Mouse (Mus musculus) liver, adult 2 months (tissue): ENCODE results near the gene Fut8. TPM values are rescaled to one million over a fixed set of nuclear protein-coding genes. Genes with fewer than 3 reads are reported as not detected.
A peak's percentile ranks its signal among the peaks of the same experiment; 100 is the strongest.

Source experiments
- DNase-seq: peaks from one replicate; pipeline ENCODE4 v3.0.0-alpha.2; 2011; ENCODE audit warnings: low read depth, low spot score; ENCODE audit errors: extremely low read depth
- H3K27ac ChIP-seq: fragments of 200-500 bp; replicated peaks from 2 replicates; pipeline ENCODE4 v1.5.1; 2012; ENCODE audit warnings: low read depth, mild to moderate bottlenecking, control low read depth, inconsistent platforms, low read length; ENCODE audit not compliant: insufficient read depth
- H3K27me3 ChIP-seq: fragments of 200-500 bp; 2 replicates; pipeline ENCODE4 v1.6.1; 2012; ENCODE audit warnings: mild to moderate bottlenecking, moderate library complexity, low read length, inconsistent platforms; ENCODE audit not compliant: control insufficient read depth, insufficient read depth
- H3K36me3 ChIP-seq: fragments of 200-500 bp; 2 replicates; pipeline ENCODE4 v1.6.1; 2012; ENCODE audit warnings: low read length, inconsistent platforms; ENCODE audit not compliant: control insufficient read depth, insufficient read depth
- H3K4me1 ChIP-seq: fragments of 200-500 bp; 2 replicates; pipeline ENCODE4 v1.6.1; 2011; ENCODE audit warnings: low read length; ENCODE audit not compliant: control insufficient read depth, insufficient read depth
- H3K4me3 ChIP-seq: fragments of 200-500 bp; 2 replicates; pipeline ENCODE4 v1.5.1; 2011; ENCODE audit warnings: low read depth, mild to moderate bottlenecking, control low read depth, low read length, moderate library complexity; ENCODE audit not compliant: insufficient read depth
- H3K79me2 ChIP-seq: fragments of 200-500 bp; 2 replicates; pipeline ENCODE4 v1.6.1; 2012; ENCODE audit warnings: inconsistent platforms, mild to moderate bottlenecking, low read length, moderate library complexity; ENCODE audit not compliant: control insufficient read depth, insufficient read depth
- H3K9ac ChIP-seq: fragments of 200-500 bp; 2 replicates; pipeline ENCODE4 v1.6.1; 2012; ENCODE audit warnings: low read depth, mild to moderate bottlenecking, control low read depth, inconsistent platforms, low read length
- CTCF ChIP-seq: fragments of 200-500 bp; IDR thresholded peaks from 2 replicates; pipeline ENCODE4 v1.5.1; 2011; ENCODE audit warnings: low read depth, low read length, control low read depth
- POLR2A ChIP-seq: fragments of 200-500 bp; IDR thresholded peaks from 2 replicates; pipeline ENCODE4 v1.6.1; 2011; ENCODE audit warnings: low read length, control low read depth; ENCODE audit not compliant: insufficient read depth; ENCODE audit errors: extremely low read depth
- WGBS: fragments of 180-500 bp; shearing (Covaris S2); methylation state at CpG from one replicate; pipeline ENCODE4 v1.1.7; 2018; 5-methylcytosine and 5-hydroxymethylcytosine counted together
- polyA plus RNA-seq: library from polyadenylated mRNA; depleted of rRNA; stranded (reverse); fragments of >200 nt; gene quantifications from 2 replicates; pipeline ENCODE4 v1.2.3, GENCODE M21; 2012
- total RNA-seq: library from RNA; depleted of rRNA; stranded (reverse); fragments of >200 nt; gene quantifications from 2 replicates; pipeline ENCODE4 v1.2.3, GENCODE M21; 2014

The Fut8 gene
- total and polyA plus RNA-seq, 2 experiments: 1.2 to 8.0 TPM

- WGBS: 83% methylated on average over 3 of the region's 3 CpGs
- H3K9ac ChIP-seq: no peak overlapping the region
- no peaks in the 10 kb centered on the region for H3K27me3 ChIP-seq
- TF ChIP-seq CTCF (no peak), POLR2A (no peak)
- H3K4me3 ChIP-seq: no peak overlapping the region
- no peaks in the 10 kb centered on the region for H3K4me1 ChIP-seq
- H3K27ac ChIP-seq: no peak overlapping the region
- DNase-seq: no peak
- H3K79me2 ChIP-seq: no peaks in the 10 kb centered on the region
- H3K36me3 ChIP-seq: no peaks in the 10 kb centered on the region
Measured at GRCm38 (mm10) chr12:77324142-77324541, 86.2 kb downstream of the Fut8 start.

- WGBS: 67% methylated on average over 1 of the region's 1 CpGs
- Histone ChIP-seq H3K36me3 (no peaks in the 10 kb centered on the region), H3K79me2 (no peaks in the 10 kb centered on the region), H3K4me1 (no peaks in the 10 kb centered on the region), H3K27ac (no peak overlapping the region), H3K27me3 (no peaks in the 10 kb centered on the region), H3K9ac (no peak overlapping the region), H3K4me3 (no peak overlapping the region)
- peak; percentile 28 for DNase-seq
- TF ChIP-seq CTCF (no peak), POLR2A (no peak)
Measured at GRCm38 (mm10) chr12:77346521-77346920, 108.6 kb downstream of the Fut8 start.

GRCm38 (mm10) chr12:77349543-77349942, 111.6 kb downstream of the Fut8 start:
- Histone ChIP-seq H3K36me3 (no peaks in the 10 kb centered on the region), H3K27ac (no peak overlapping the region), H3K4me1 (no peaks in the 10 kb centered on the region), H3K79me2 (no peaks in the 10 kb centered on the region), H3K27me3 (no peaks in the 10 kb centered on the region), H3K9ac (no peak overlapping the region), H3K4me3 (no peak overlapping the region)
- DNase-seq: peak; percentile 92
- TF ChIP-seq POLR2A (no peak), CTCF (no peak)

GRCm38 (mm10) chr12:77415720-77416119, 177.8 kb downstream of the Fut8 start:
- H3K79me2 ChIP-seq: no peaks in the 10 kb centered on the region
- no peaks in the 10 kb centered on the region for H3K27me3 ChIP-seq
- TF ChIP-seq CTCF (no peak), POLR2A (no peak)
- 98% methylated on average over 1 of the region's 1 CpGs for WGBS
- no peaks in the 10 kb centered on the region for H3K36me3 ChIP-seq
- no peak overlapping the region for H3K4me3 ChIP-seq
- no peak overlapping the region for H3K27ac ChIP-seq
- H3K4me1 ChIP-seq: no peaks in the 10 kb centered on the region
- no peak overlapping the region for H3K9ac ChIP-seq
- DNase-seq: no peak

- no peaks in the 10 kb centered on the region for H3K79me2 ChIP-seq
- TF ChIP-seq POLR2A (no peak), CTCF (no peak)
- WGBS: 94% methylated on average over 6 of the region's 6 CpGs
- H3K36me3 ChIP-seq: no peaks in the 10 kb centered on the region
- no peak overlapping the region for H3K9ac ChIP-seq
- DNase-seq: no peak
- H3K4me1 ChIP-seq: no peaks in the 10 kb centered on the region
- no peak overlapping the region for H3K27ac ChIP-seq
- H3K27me3 ChIP-seq: no peaks in the 10 kb centered on the region
- no peak overlapping the region for H3K4me3 ChIP-seq
Measured at GRCm38 (mm10) chr12:77421667-77422393, 183.9 kb downstream of the Fut8 start.

- Histone ChIP-seq H3K79me2 (no peaks in the 10 kb centered on the region), H3K4me1 (no peaks in the 10 kb centered on the region), H3K27me3 (no peaks in the 10 kb centered on the region), H3K4me3 (no peak overlapping the region), H3K36me3 (no peaks in the 10 kb centered on the region), H3K27ac (no peak overlapping the region), H3K9ac (no peak overlapping the region)
- TF ChIP-seq CTCF (no peak), POLR2A (no peak)
- DNase-seq: no peak
- WGBS: 99% methylated on average over 3 of the region's 3 CpGs
Measured at GRCm38 (mm10) chr12:77426093-77426492, 188.2 kb downstream of the Fut8 start.
